Mouse (Mus musculus) thymus, postnatal 4 days (tissue): ENCODE measurements at regions not wholly inside any gene's neighbourhood (a gene's known extent, or its start where the extent isn't known, plus 50 kb on each side); places are given as distances from the start of the nearest gene placed in this dataset.

ENCODE experiments used
- DNase-seq: peaks from one replicate; pipeline ENCODE4 v3.0.0; 2021

DNA sequence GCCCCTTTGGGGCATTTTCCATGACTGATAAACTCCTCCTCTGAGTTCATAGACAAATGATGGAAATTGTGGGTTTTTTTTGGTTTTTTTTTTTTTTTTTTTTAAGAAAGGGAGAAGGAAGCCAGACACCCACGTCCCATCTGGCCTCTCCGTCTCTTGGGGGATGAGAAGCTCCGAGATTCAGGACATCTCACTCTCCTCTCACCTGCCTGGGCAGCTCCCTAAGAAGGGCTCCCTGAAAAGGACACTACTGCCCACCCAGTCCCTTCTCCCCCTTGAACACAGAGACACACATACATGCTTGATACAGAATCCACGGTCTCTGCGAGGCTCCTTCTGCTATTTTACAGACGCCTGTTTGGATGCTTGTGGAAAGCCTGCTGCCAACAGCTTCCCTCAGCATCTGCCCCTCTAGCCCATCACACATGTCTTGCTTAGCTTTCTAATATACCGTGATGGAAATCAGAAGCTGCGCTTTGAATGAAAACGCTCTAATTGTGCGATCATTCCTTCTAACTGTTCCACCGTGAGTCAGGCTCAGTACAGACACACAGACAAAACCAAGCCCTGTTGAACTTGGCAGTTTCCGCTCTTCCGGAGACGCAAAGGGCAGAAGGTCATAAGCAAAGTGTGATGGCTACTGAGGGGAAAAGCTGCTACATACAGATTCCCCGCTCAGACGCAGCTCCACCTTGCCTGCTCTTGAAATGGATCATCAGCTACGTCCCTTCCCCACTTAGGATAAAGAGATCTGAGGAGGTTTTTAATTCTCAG lies 77.3 kb upstream of the Pmfbp1 start:
- no peak for DNase-seq

DNA sequence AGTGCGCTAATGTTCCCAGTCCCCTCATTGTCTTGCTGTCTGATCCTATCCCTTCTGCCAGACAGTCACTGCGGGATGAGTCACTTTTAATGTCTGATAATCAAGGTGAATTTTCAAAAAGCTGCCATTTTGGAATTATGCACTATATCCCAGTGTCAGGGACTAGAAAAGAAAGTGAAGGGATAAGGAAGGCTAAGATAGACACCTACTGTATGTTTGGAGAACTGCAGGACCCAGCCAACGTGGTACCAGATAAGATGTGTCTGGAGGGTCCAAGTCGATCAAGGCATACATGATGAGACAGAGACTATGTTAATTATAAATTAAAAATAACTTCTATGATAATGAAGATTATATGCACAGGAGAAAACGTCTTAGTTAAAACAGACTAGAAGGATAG lies 76.6 kb upstream of the Pmfbp1 start:
- DNase-seq: no peak

DNA sequence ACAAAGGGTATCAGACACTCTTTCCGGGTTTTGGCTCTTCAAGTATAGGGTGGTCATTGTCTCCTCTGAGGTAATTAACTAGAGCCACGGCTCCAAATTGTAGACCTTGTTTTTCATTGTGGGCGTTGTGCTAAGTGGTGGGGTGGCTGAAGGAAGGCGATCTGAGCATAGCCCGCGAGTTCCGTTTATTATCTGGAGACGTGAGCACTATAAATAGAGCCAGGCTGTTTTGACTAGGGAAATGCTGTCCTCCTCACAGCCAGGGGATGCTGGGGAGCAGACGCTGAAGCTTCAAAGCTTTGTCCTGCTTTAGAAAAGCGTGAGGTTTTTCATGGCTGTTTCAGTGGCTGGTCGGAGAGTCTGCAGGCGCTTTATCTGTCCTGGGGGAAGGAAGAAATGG lies 75.9 kb upstream of the Pmfbp1 start:
- DNase-seq: no peak

- no peak for DNase-seq
Observed at GRCm38 (mm10) chr8:109419029-109419596, 74.7 kb upstream of the Pmfbp1 start.

DNA sequence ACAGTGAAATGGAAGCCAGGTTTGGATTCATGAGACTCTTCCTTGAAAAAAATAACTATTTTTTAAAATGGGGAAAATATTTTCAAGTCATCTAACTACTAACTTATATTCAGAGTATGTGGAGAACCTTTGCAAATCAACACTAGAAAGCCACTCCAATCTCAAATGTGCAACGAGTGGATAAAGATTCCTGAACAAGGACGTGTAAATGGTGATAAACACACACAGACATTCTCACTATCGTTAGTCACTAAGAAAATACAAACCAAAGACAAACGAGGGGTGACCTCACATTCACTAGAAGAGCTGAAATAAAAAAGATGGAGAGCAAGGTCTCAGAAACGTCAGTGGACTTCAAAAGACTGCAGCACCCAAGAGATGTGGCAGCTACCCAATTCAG lies 69.8 kb upstream of the Pmfbp1 start:
- no peak for DNase-seq

GRCm38 (mm10) chr8:109428551-109428950 lies 65.3 kb upstream of the Pmfbp1 start:
- no peak for DNase-seq

DNA sequence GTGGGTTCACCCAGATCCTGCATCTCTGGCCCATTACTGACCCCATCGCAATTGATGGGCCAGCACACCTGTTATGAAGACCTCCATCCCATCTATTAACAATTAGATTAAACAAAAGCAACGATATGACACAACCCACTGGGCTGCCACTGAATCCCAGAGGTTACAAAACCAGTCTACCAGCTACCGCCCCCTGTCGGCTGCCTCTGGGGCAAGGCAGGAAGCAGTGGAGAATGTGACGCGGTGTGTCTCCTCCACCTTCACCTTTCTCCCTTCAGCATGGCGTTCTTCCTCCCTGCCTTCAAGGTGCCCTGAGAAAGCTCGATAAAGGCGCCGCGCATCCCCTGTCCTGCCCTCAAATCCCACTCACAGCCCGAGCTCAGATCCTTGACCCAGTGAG lies 59.3 kb upstream of the Pmfbp1 start:
- DNase-seq: no peak

DNA sequence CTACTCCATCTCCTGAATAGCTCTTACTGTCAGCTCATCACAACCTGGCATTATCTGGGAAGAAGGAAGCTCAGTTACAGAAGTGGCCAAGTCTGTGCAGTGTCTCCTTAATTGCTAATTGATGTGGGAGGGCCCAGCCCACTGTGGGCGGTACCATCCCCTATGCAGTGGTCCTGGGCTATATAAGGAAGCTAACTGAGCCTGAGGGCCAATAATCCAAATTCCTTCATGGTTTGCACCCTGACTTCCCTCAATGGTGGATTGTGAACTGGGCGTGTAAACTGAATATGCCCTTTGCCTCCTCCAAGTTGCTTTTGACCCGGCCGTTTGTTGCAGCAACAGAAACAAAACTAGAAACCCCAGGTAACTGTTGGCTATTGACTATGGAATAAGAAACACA lies 57.8 kb upstream of the Pmfbp1 start:
- no peak for DNase-seq

GRCm38 (mm10) chr8:109436830-109437567 lies 56.8 kb upstream of the Pmfbp1 start:
- no peak for DNase-seq

- no peak for DNase-seq
Observed at GRCm38 (mm10) chr8:109438531-109438930, 55.3 kb upstream of the Pmfbp1 start.
